Mouse (Mus musculus) G1E (cell line): Measurements from ENCODE around the gene Paip2b. TPM values are rescaled to one million over a fixed set of nuclear protein-coding genes. Genes with fewer than 3 reads are reported as not detected.

Experiments
- ATAC-seq: 2 replicates; pipeline ENCODE4 v1.8.0; 2016; ENCODE audit warnings: mild to moderate bottlenecking; ENCODE audit not compliant: insufficient number of reproducible peaks, poor library complexity, low FRiP score, severe bottlenecking; ENCODE audit errors: extremely low read depth
- DNase-seq: peaks from one replicate; pipeline ENCODE4 v3.0.0; 2012; ENCODE audit warnings: low spot score
- H3K27me3 ChIP-seq: 2 replicates; pipeline ENCODE4 v1.6.1; 2012; ENCODE audit warnings: mild to moderate bottlenecking, low read length, inconsistent platforms; ENCODE audit not compliant: insufficient read depth
- H3K36me3 ChIP-seq: replicated peaks from 2 replicates; pipeline ENCODE3; 2012; ENCODE audit warnings: mild to moderate bottlenecking, inconsistent platforms
- H3K4me1 ChIP-seq: 2 replicates; pipeline ENCODE4 v1.6.1; 2012; ENCODE audit warnings: low read depth, low read length, inconsistent platforms, mixed read lengths; ENCODE audit not compliant: insufficient read depth
- H3K4me3 ChIP-seq: 2 replicates; pipeline ENCODE4 v1.5.1; 2012; ENCODE audit warnings: low read depth, mild to moderate bottlenecking, inconsistent platforms, low read length, moderate library complexity, mixed read lengths
- H3K9me3 ChIP-seq: replicated peaks from 2 replicates; pipeline ENCODE4 v1.6.1; 2012; ENCODE audit warnings: inconsistent platforms
- CTCF ChIP-seq: IDR thresholded peaks from 2 replicates; pipeline ENCODE4 v1.5.1; 2012; ENCODE audit warnings: low read depth, low read length, inconsistent platforms, mixed read lengths
- GATA1 ChIP-seq: IDR thresholded peaks from 2 replicates; pipeline ENCODE4 v1.6.1; 2012; ENCODE audit warnings: borderline replicate concordance, low read length, inconsistent platforms, mixed read lengths
- GATA2 ChIP-seq: IDR thresholded peaks from 2 replicates; pipeline ENCODE4 v1.6.1; 2012; ENCODE audit warnings: low read depth, low read length, inconsistent platforms, borderline replicate concordance
- POLR2AphosphoS5 ChIP-seq: IDR thresholded peaks from 2 replicates; pipeline ENCODE4 v1.6.1; 2012; ENCODE audit warnings: low read depth, low read length, inconsistent platforms; ENCODE audit not compliant: insufficient replicate concordance
- TAL1 ChIP-seq: conservative IDR thresholded peaks from 2 replicates; pipeline ENCODE4 v1.6.1; 2012; ENCODE audit warnings: low read depth, low read length, inconsistent platforms, mixed read lengths
- polyA plus RNA-seq: library from polyadenylated mRNA; stranded (reverse); fragments of >175 nt; gene quantifications from 2 replicates; pipeline ENCODE4 v1.2.3, GENCODE M21; 2012
- total RNA-seq, 2 experiments: library from RNA; stranded (forward) in 1 of 2; stranded (reverse) in 1 of 2; fragments of 200-1000 nt in 1 of 2; fragments of >200 nt in 1 of 2; fragmentation: Nextera tagmentation in 1 of 2; gene quantifications; 2 replicates each; pipeline ENCODE4 v1.2.3; 2014 to 2017

Gene Paip2b
- total and polyA plus RNA-seq, 3 experiments = 7.6 to 12.0 (median 9.3) TPM

GRCm38 (mm10) chr6:83762344-83762743, 69.2 kb downstream of the Paip2b start, which contains the start of gene Ankrd53:
Gene Ankrd53, plus strand, starts transcription at chr6:83762644.
- ATAC-seq = no peak
- DNase-seq = no peak
- no peaks in the 10 kb centered on the region for H3K9me3 ChIP-seq
- H3K4me1 ChIP-seq = peaks cover 8% of the 10 kb centered on the region
- H3K27me3 ChIP-seq = peaks cover 38% of the 10 kb centered on the region
- no peak within 1 kb of the TSS; the same call in 1 of the 2 replicates for H3K4me3 ChIP-seq
- H3K36me3 ChIP-seq = peaks cover 6% of the 10 kb centered on the region
- TF ChIP-seq GATA1 (no peak), POLR2AphosphoS5 (no peak), TAL1 (no peak), CTCF (no peak), GATA2 (no peak)

- DNase-seq (no peak), ATAC-seq (no peak)
- H3K27me3 ChIP-seq = peaks cover 58% of the 10 kb centered on the region
- TF ChIP-seq GATA1 (no peak), CTCF (no peak), POLR2AphosphoS5 (no peak), TAL1 (no peak), GATA2 (no peak)
- H3K4me1 ChIP-seq = no peaks in the 10 kb centered on the region; the same call in 1 of the 2 replicates
- no peak overlapping the region for H3K4me3 ChIP-seq
- H3K36me3 ChIP-seq = no peaks in the 10 kb centered on the region
- no peaks in the 10 kb centered on the region for H3K9me3 ChIP-seq
Observed at GRCm38 (mm10) chr6:83756051-83756450, 75.5 kb downstream of the Paip2b start.

Other genes with a start within 250 kb of the Paip2b start
- gene Clec4f, start 175.6 kb downstream of the Paip2b start, total RNA-seq (2014; fragmentation: Nextera tagmentation) = not detected in 2 replicates
- 0.05 TPM in 1 of 2 replicates, not detected in the other for gene Clec4f, start 175.6 kb downstream of the Paip2b start, total RNA-seq (2017)
- gene Clec4f, start 175.6 kb downstream of the Paip2b start, polyA plus RNA-seq = not detected in 2 replicates
- gene Cd207, start 153.9 kb downstream of the Paip2b start, total RNA-seq (2014; fragmentation: Nextera tagmentation) = not detected in 2 replicates
- gene Cd207, start 153.9 kb downstream of the Paip2b start, total RNA-seq (2017) = not detected in 2 replicates
- gene Cd207, start 153.9 kb downstream of the Paip2b start, polyA plus RNA-seq = not detected in 2 replicates
- not detected in 2 replicates for gene Vax2, start 120.5 kb downstream of the Paip2b start, total RNA-seq (2014; fragmentation: Nextera tagmentation)
- not detected in 2 replicates for gene Vax2, start 120.5 kb downstream of the Paip2b start, total RNA-seq (2017)
- not detected in 2 replicates for gene Vax2, start 120.5 kb downstream of the Paip2b start, polyA plus RNA-seq
- gene Atp6v1b1, start 88.8 kb downstream of the Paip2b start, total RNA-seq (2014; fragmentation: Nextera tagmentation) = not detected in 2 replicates
- gene Atp6v1b1, start 88.8 kb downstream of the Paip2b start, total RNA-seq (2017) = 0.22 TPM in 1 of 2 replicates, not detected in the other
- gene Atp6v1b1, start 88.8 kb downstream of the Paip2b start, polyA plus RNA-seq = not detected in 2 replicates
- gene Ankrd53, start 69.1 kb downstream of the Paip2b start, total RNA-seq (2014; fragmentation: Nextera tagmentation) = not detected in 2 replicates
- not detected in 2 replicates for gene Ankrd53, start 69.1 kb downstream of the Paip2b start, total RNA-seq (2017)
- not detected in 2 replicates for gene Ankrd53, start 69.1 kb downstream of the Paip2b start, polyA plus RNA-seq
- 47.8 and 50.0 TPM in 2 replicates for gene Tex261, start 55.9 kb downstream of the Paip2b start, total RNA-seq (2014; fragmentation: Nextera tagmentation)
- 32.5 and 35.4 TPM in 2 replicates for gene Tex261, start 55.9 kb downstream of the Paip2b start, total RNA-seq (2017)
- 30.3 and 34.6 TPM in 2 replicates for gene Tex261, start 55.9 kb downstream of the Paip2b start, polyA plus RNA-seq
- gene Nagk, start 36.8 kb downstream of the Paip2b start, total RNA-seq (2014; fragmentation: Nextera tagmentation) = 12.9 and 19.2 TPM in 2 replicates
- 49.7 and 50.7 TPM in 2 replicates for gene Nagk, start 36.8 kb downstream of the Paip2b start, total RNA-seq (2017)
- 5.5 and 6.5 TPM in 2 replicates for gene Nagk, start 36.8 kb downstream of the Paip2b start, polyA plus RNA-seq
- 181 and 199 TPM in 2 replicates for gene Zfp638, start 35.4 kb upstream of the Paip2b start, total RNA-seq (2014; fragmentation: Nextera tagmentation)
- gene Zfp638, start 35.4 kb upstream of the Paip2b start, total RNA-seq (2017) = 130 and 152 TPM in 2 replicates
- 4.3 and 5.3 TPM in 2 replicates for gene Zfp638, start 35.4 kb upstream of the Paip2b start, polyA plus RNA-seq
- gene Dysf, start 176.8 kb upstream of the Paip2b start, total RNA-seq (2014; fragmentation: Nextera tagmentation) = not detected in 2 replicates
- 0.06 and 0.11 TPM in 2 replicates for gene Dysf, start 176.8 kb upstream of the Paip2b start, total RNA-seq (2017)
- not detected in 2 replicates for gene Dysf, start 176.8 kb upstream of the Paip2b start, polyA plus RNA-seq